Mouse (Mus musculus): ENCODE data around the gene Syn3.

Gene Syn3

DNA sequence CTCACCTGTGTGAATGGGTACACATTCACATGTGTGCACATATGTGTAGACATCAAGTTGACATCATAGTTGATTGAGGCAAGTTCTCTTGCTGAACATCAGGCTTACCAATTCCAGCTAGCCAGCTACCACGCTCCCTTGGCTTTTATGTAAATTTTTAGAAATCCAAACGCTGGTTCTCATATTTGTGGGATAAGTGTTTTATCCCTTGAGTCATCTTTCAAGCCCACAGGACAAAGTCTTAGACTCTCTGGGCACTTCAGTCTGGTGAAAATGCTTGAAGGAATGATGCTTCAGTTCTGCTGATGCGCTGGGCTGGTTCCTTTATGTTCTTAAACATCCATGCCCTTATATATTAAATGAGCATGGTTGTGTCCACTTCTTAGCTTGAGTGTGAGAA, 279.7 kb downstream of the Syn3 start:
- DNase-seq (ENCODE audit: low read depth, low spot score), result no peak

DNA sequence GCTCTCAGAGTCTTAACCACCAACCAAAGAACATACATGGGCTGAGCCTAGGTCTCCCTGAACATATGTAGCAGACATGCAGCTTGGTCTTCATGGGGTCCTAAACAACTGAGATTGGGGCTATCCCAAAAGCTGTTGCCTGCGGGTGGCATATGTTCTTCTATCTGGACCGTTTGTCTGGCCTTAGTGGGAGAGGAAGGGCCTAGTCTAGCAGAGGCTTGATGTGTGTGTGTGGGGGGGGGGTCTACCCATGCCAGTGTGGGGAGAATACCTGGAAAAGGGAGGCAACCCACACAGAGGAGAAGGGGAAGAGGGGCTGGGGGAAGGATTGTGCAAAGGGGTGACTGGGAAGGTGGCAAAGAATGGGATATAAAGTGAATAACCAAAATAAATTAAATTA, 281.9 kb downstream of the Syn3 start:
- DNase-seq (ENCODE audit: low read depth, low spot score), result no peak

DNA sequence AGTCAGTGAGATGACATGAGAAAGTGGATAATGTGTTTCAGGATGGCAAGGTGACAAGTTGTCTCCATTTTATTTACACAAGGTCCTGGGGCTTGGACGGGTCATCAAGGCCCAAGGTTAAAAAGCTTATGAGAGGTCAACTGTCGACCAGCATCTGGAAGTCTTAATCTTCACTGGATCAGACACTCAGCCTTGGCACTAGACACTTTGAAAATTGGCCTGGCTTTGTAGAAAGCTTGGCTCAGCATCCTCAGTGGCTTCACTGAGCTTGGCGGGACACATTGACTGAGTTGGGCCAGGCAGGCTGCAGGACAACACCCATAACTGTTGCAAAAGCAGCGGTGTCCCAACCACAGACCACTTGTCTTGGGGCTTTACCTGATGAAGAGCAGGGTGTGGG, 286.6 kb downstream of the Syn3 start:
- no peak for DNase-seq (ENCODE audit: low read depth, low spot score)

DNA sequence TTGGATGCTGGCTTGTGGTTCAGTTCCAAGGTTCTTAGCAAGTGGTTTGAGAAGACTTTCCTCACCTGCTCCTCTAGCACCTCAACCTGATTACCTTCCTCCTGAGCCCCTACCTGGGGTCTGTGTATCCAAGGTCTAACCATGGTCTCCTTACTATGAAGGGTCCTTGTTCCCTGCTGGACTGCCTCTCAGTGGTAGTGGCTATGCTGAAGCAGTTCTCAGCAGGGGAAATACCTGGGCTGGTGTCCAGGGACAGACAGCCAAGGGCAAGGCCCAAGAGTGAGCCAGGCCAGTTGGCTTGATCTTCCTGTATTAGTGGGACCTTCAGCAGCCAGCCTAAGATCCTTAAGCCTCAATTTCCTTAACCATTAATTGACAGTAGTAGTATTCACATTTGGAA, 294.8 kb downstream of the Syn3 start:
- DNase-seq (ENCODE audit: low read depth, low spot score), result no peak

DNA sequence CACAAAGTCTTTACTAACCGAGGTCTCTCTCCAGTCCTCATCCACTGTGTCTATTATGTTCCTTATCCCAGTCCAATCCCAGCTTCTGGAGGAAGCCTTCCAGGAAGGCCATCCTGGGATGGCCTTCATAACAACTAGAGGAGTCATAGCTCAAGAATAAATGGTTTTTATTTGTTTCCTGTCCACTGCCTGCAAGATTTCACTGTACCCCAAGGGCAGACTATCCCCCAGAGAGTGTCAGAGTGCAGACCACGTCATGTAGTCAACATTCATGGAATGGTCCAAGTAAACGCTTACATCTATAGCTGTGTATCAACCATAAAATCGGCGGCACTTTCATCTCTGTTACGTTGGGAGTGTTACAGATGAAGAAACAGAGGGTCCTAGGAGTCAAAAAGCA, 295.5 kb downstream of the Syn3 start:
- no peak for DNase-seq (ENCODE audit: low read depth, low spot score)

DNA sequence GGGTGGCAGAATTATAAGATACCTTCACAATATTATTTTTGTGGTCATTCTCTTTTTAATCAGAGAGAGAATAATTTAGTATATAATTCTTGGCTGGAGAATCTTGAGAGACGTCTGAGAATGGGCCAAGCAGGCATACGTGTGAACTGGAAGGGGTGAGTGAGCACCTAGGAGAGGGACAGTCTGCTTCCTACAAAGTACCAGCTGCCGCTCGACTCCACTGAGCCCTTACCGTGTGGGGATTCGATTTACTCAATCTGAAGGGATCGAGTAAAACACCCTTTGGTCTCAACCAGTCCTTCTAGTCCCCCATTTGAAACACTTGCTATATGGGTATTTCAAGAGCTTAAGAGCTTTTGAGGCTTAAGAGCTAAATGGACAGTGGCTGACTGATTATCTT, 296.9 kb downstream of the Syn3 start:
- DNase-seq (ENCODE audit: low read depth, low spot score), result no peak

DNA sequence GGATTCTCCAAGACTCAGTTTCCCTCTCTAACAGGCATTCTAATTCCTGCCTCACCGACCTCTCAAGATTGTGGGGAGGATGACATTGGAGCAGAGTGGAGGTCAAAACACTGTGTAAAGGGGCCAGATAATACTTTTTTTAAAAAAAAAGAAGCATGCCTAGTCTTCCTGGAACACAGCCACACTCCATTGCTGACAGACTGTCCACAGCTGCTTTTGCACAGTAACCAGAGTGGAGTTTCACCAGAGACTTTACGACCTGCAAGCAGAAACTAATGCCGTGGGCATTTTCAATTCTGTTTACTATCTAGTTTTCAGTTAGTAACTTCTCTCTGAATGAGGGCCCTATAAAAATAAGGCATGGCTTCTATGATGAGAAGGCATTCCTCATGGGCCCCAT, 297.7 kb downstream of the Syn3 start:
- DNase-seq (ENCODE audit: low read depth, low spot score), result no peak

DNA sequence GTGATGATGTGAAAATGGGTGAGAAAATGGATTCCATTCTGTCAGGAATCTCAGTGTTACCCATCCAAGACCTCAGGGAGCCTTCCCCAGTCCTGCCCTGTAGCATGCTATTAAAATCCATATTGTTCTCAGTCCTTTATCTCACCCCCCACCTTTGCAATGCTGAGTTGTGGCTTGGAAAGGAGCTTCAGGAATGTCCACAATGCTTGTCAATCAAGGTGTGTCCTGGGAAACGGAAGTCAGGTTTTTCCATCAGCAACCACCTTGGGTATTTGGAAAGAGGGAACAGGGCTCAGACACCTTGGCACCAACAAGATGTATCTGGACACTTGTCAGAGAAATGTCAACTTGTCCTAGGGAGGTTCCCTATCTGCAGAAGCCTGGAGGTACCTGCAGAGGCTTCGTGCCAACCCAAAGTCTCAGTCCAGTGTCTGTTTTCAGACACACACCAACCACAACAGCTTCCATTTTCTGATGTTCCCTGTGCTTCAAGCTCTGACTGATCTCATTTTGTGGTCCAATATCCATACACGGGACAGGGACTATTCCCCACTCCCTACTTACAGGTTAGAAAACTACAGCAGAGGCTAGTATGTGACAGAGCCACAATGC, 302.2 kb downstream of the Syn3 start:
- no peak for DNase-seq (ENCODE audit: low read depth, low spot score)

DNA sequence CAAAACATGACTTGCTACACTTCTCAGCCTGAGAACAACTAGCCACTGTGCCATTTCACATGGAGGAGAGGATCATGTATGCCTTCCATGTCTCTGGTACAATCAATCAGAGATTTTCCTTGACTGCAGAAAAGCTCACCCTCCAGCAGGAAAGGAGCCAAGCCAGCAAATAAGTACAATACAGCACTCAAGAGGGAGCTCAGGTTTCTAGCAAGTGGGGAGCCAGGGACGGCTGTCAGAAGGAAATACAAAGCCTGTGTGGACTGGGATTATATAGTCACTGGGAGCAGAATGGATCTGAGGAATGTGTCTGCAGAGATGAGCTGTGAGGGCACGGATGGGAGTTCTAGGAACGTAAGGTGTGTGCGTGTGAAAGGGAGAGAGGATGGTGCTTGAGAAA, 304.0 kb downstream of the Syn3 start:
- no peak for DNase-seq (ENCODE audit: low read depth, low spot score)

DNA sequence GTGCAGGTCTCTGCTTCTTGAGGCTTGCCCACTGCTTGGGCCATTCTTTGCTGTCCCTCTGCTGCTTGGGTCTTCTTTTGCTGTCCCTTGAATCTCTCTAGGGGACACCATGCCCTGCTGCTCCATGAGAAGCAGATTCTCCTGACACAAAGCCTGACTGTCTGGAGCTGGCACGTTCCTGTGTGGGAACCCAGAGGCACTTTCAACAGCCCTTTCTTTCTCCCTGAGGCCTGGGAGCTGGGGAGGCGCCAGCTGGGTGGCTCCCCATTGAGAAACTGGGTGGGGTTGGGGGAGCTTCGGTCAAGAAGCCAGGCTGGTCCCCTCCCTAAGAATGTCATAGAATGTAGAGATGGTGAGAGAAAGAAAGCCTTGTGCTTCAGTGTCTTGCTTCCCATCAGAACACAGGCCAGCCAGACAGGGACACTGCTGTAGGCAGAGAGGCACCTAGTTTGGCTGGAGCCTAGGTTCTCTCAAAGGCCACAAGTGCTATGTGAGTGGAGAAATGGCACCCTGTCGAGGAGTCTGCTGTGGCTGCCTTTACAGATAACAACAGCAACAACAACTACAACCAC, 304.7 kb downstream of the Syn3 start:
- DNase-seq (ENCODE audit: low read depth, low spot score), result no peak

DNA sequence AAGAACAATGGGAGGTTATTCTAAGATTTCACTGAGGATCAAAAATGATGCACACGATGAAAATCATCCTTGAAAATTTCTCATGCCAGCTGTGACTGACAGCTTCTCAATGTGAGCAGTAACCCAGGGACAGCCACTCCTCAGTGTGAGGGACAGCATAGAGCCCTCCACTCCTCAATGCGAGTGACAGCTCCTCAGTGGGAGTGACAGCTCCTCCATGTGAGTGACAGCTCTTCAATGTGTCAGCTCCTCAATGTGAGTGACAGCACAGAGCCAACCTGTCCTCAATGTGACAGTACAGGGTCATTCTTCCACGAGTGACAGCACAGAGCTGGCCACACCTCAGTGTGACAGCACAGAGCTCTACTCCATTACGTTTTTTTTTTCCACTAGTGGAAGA, 310.1 kb downstream of the Syn3 start:
- no peak for DNase-seq (ENCODE audit: low read depth, low spot score)

DNA sequence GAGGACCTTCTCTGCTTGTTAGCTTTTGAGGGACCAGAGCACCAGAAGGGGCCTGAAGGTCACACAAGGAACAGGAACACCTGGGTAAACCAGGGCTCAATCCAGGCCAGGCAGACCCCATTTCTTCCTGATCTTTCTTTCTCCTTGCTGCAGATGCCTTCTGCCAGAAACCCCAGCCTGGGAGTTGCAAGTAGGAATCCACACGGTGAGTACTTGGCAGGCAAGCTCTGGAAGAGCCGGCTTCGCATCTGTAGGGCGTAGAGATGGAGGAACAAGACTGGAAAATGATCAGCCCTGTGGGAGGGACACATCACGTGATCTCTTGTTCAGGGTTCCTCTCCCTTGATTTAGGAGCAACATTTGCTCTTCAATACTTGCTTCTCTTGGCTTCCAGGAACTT, 310.8 kb downstream of the Syn3 start:
- DNase-seq (ENCODE audit: low read depth, low spot score), result no peak

DNA sequence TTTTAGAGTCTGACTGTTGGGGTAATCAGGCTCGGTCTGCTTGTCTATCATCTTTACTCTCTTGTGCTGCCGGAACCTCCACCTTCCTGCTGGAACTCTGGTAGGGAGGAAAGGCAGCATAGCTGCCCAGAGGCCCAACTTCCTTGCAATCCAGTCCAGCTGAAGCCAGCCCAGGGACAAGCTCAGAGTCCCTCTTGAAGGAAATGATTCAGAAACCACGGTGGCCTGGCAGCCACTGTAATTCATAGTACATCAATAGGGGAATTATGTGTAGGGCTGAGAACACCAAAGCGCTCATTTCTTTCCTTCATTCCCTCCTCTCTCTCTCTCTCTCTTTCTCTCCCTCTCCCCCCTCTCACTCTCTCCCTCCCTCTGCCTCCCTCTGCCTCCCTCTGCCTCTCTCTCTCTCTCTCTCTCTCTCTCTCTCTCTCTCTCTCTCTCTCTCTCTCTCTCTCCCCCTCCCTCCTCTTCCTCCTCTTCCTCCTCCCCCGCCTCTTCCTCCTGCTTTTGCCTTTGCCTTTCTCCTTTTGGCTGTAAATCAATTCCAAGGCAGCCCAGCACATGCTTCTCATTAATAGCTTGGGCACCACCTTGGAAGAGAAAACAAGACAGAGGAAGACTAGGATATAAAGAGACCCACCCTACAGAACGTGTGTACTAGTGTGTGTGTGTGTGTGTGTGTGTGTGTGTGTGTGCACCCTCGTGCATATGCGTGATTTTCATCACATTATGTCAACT, 315.4 kb downstream of the Syn3 start:
- no peak for DNase-seq (ENCODE audit: low read depth, low spot score)

DNA sequence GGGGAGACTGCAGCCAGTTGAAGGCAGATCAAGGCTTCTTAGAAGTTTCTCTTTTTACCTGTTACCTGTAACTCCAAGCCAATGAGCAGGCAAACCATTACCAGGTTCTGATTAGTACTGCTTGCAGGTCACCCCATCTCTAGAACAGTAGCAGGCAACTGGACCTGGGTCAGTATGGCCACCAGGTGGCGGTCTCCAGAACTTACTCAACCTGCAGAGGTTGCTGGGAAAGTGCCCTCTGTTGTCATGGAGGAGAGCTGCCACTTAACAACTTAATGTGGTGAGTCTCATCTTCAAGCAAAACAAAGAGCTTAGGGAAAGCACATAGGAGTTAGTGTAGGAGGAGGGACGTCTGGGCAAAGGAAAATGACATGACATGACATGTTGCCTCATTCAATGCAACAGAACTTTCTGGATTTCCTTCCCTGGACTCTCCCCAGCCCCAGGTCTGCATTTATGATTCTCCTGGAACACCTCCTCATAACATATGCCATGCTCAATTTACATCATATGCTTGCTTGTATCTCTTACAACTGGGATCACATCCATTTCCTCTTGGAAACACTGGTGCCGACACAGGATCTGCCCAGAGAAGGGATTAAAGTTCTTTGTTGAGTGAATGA, 316.4 kb downstream of the Syn3 start:
- DNase-seq (ENCODE audit: low read depth, low spot score), result no peak

DNA sequence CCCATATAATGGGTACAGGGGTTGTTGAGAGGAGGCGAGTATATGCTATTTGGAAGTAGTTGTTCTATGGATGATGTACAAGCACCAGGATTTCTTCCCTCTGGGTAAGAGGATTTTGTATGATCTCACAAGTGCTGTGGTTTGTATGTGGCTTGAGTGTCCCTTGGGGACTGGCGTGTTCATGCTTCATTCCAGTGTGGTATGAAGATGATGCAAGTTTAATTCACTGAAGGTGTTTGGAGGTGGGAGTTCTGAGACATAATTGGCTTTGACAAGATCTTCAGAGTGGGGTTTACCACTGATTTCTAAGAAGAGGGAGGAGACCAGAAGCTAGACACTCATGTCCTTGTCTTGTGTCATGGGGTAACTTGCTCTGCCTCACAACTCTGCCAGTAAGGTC, 322.3 kb downstream of the Syn3 start:
- no peak for DNase-seq (ENCODE audit: low read depth, low spot score)

DNA sequence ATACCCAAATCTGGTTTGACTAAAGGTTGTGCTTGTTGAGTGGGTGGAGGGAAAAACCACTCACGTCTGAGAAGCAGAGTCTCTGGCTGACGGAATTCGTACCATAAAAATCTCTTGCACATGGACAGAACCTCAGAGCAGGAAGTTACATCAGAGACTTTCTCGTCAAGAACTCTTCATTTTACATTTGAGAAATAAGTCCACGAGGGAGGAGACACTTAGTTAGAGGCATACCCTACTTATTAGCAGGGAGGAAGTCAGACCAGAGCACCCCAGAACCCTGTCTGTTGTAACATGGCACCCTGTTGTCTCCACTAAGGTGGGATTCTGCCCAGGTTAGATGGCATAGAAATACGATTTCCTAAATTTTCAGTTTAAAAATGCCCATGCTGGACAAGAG, 324.7 kb downstream of the Syn3 start:
- no peak for DNase-seq (ENCODE audit: low read depth, low spot score)

DNA sequence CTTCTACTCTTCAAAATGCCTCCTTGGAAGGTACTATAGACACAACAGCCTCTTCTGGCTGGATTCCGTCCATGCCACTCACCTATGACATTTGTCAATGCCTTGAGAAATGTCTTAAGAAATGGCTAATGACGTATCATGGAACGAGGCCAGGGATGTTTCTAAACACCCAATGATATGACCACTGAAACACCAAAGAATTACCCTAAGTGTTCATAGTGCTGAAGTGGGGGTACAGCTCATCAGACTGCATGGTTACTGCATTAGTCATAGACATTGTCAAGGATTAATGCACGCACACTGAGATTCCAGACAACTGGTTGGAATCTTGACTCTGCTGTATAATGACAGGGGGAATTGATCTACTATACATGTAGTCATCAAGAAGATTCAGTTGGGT, 325.4 kb downstream of the Syn3 start:
- DNase-seq (ENCODE audit: low read depth, low spot score), result no peak

DNA sequence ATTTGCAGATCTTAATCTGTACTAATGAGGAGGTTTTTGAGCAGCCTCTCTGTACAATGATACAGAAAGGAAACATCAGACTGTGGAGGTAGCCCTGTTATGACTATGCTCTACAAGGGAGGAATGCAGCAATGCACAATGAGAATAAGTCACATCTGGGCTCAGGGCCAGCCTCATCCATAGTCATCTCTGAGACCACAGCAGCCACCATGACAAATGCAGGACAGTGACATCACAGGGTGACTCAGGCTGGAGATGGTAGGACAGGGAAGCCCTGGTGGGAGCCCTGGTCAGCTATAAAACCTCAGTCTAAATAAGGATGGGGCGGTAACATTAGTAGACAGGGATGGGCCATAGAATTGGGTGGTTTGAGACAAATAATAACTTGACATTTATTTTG, 327.4 kb downstream of the Syn3 start:
- DNase-seq (ENCODE audit: low read depth, low spot score), result no peak

DNA sequence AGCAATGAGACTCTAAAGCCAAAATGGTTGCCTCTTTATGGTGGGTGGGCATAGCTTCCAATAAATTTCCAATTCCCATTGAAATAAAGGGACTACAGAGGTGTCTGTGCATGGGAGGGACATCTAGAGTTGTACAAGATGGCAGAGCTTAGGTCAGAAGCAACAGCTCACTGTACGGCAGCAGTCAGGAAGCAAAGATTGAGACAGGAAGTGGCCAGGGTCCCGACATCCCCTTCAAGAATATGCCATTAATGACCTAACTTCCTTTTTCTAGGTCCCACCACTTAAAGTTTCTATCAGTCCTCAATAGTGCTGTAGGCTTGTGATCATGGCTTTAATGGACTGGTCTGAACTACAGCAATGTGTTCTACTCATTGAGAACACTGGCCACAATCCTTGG, 330.6 kb downstream of the Syn3 start:
- no peak for DNase-seq (ENCODE audit: low read depth, low spot score)

DNA sequence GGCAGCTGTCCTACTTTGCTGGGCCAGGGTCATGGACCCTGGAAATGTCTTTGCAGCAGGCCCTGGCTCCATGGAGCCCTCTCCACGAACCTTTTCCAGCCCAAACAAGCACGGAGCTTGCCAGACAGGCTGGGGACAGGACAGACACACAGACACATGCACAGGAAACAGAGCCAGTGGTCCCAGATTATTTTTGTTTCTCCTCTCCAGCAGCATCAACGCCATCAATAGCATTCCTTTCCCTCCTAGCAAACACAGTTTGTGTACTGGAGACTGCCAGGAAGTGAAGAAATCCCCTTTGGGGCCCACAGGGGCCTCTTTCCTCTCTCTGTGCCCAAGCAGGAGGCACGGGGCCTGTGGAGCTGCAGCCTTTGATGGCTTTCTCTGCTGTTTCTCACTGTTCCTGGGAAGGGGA, 331.8 kb downstream of the Syn3 start:
- DNase-seq (ENCODE audit: low read depth, low spot score), result no peak

DNA sequence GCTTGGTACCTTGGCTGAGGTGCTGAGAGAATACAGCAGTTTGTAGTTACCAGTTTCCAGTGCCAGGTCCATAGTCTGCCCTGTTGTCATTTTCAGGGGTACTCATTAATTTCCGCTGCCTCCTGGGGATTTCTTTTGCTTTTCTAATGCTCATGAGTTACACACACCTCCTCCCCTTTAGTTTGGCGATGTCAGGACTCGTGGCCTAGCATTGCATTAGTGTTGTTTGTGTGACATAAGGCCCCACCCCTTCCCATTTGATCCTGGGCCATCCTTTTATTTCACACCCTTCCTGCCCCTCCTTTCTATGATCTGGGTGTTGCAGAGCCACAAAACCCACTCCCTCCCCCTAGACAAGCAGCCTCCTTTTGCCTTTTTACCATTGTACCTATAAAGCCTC, 334.6 kb downstream of the Syn3 start:
- no peak for DNase-seq (ENCODE audit: low read depth, low spot score)

DNA sequence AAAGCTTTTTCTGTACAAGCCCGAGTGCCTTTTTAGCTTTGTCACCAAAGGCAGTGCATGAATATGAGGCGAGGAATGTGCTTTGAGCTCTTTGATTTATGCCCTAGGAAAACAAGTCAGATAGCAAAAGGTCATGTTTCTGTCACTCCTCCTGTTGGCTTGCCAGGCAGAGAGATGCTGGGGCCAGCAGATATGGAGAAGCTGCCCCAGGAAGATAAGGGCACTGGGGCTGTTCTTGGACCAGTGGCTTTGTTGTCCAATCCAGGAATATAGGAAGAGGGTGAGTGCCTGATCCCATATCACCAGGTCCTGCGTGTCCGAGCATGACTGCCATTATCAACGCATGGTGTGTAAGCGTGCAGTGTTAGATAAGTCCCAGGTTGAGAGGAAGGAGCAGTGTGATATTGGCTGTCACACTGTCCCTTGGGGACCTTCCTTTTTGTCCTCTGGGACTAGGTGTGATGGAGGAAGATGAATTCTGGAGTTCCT, 336.9 kb downstream of the Syn3 start:
- no peak for DNase-seq (ENCODE audit: low read depth, low spot score)

Measured in retina, postnatal 7 days (tissue).